Mouse (Mus musculus) testis, adult 2 months (tissue): Measurements from ENCODE around the gene Tsnax.

Source experiments
- CTCF ChIP-seq: fragments of 200-500 bp; IDR thresholded peaks from 2 replicates; pipeline ENCODE4 v1.5.1; 2012; ENCODE audit warnings: low read depth, mild to moderate bottlenecking, inconsistent platforms, low read length, moderate library complexity; ENCODE audit not compliant: control insufficient read depth, insufficient read depth, insufficient replicate concordance
- POLR2A ChIP-seq: fragments of 200-500 bp; IDR thresholded peaks from 2 replicates; pipeline ENCODE4 v1.6.1; 2012; ENCODE audit warnings: low read depth, mild to moderate bottlenecking, inconsistent platforms, low read length, moderate library complexity; ENCODE audit not compliant: control insufficient read depth

DNA sequence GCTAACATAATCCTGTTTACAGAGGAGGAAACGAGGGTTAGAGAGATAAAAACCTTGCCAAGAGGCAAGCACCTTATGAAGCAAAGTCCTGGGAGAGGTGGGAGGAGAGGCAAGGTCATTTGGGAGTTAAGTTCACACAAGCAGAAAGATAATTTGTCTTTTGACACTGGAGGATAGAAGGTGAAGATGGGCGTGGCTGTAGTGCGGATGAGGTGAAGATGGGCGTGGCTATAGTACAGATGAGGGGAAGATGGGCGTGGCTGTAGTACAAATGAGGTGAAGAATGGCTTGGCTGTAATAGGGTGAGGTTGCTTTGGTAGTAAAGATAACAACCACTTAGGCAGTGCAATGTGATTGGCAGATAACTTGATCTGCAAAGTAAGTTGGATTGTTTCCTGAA, 18.5 kb downstream of the Tsnax start:
- TF ChIP-seq CTCF (no peak), POLR2A (no peak)
